Mouse (Mus musculus): Measurements from ENCODE around the gene Wnt3a.

DNA sequence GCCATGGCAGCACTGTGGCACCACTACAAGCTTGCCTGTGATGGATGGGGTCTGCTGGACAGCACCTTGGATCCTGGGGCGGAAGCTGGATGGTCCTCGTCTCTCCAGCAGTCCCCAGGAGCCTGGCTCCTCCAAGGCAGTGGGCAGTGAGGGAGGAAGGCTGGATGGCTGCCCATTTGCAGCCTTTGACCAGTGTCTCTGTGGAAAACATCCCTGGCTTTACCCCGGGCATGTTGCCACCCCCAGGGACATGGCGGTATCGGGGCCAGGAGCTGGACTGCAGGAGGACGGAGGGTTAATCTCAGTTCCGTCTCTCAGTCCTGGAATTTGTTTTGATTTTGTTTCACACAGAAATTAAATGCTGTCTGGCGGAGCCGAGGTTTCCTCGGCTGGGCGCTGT lies 23.4 kb upstream of the Wnt3a start:
- TF ChIP-seq EP300 (IDR thresholded peaks at IDR 0.05): no peak
- TF ChIP-seq CTCF (IDR thresholded peaks at IDR 0.05): no peak

Data from lung, postnatal 0 days (tissue).